Mouse (Mus musculus): ENCODE measurements around the gene Dcaf6. TPM values are rescaled to one million over a fixed set of nuclear protein-coding genes. Genes with fewer than 3 reads are reported as not detected.

The Dcaf6 gene
- polyA plus RNA-seq, 1 experiment = 9.9 TPM

DNA sequence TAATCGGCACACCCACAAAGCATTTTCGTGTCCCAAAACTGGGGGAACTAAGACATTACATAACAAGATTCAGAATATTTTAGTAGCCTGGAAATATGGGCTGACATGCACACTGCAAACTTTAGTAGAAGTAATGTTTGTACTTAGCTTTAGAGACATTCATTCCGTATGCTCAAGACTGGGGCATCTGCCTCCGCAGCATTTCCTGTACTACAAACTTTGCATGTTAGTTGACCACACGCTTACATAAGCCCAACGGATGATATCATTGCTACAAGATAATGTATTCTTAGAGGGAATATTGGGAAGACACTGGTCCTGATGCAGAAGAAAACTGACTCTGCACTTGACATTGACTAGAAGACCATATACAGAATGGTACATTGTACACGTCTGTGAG is 155.9 kb downstream of the Dcaf6 start:
- H3K9me3 ChIP-seq = no peaks in the 10 kb centered on the region
- no peak overlapping the region for H3K4me3 ChIP-seq (replicated peaks)
- H3K4me1 ChIP-seq = peaks cover 4% of the 10 kb centered on the region; the same call in 1 of the 2 replicates
- no peaks in the 10 kb centered on the region for H3K36me3 ChIP-seq (replicated peaks; ENCODE audit: low read length)
- peaks cover 62% of the 10 kb centered on the region for H3K27me3 ChIP-seq (replicated peaks)
- TF ChIP-seq GATA1 (IDR thresholded peaks at IDR 0.05; ENCODE audit: borderline replicate concordance, low read length) (no peak), FLI1 (IDR thresholded peaks at IDR 0.05; ENCODE audit: low read length) (no peak)

DNA sequence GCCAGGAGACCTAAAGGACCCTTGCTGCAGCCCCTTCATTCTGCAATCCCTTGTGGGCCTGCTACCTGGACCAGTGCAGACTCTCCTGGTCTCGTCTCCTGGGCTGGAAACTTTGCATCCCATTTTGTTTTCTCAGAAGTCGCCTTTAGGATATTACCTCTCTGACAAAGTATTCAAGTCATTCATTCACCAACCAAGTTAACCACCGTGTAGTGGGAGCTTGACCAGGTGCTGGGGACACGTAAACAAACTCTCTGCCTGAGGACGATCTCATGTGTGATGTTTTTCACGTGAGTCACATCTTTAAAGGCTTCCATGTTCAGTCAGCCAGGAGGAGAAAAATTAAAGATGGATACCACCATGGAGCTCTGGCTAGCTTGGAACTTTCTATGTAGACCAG is 157.1 kb downstream of the Dcaf6 start:
- Histone ChIP-seq H3K9me3 (no peaks in the 10 kb centered on the region), H3K27me3 (replicated peaks) (peaks cover 58% of the 10 kb centered on the region), H3K36me3 (replicated peaks; ENCODE audit: low read length) (no peaks in the 10 kb centered on the region), H3K4me1 (peaks cover 4% of the 10 kb centered on the region; the same call in 1 of the 2 replicates), H3K4me3 (replicated peaks) (no peak overlapping the region)
- TF ChIP-seq FLI1 (IDR thresholded peaks at IDR 0.05; ENCODE audit: low read length) (no peak), GATA1 (IDR thresholded peaks at IDR 0.05; ENCODE audit: borderline replicate concordance, low read length) (no peak)

DNA sequence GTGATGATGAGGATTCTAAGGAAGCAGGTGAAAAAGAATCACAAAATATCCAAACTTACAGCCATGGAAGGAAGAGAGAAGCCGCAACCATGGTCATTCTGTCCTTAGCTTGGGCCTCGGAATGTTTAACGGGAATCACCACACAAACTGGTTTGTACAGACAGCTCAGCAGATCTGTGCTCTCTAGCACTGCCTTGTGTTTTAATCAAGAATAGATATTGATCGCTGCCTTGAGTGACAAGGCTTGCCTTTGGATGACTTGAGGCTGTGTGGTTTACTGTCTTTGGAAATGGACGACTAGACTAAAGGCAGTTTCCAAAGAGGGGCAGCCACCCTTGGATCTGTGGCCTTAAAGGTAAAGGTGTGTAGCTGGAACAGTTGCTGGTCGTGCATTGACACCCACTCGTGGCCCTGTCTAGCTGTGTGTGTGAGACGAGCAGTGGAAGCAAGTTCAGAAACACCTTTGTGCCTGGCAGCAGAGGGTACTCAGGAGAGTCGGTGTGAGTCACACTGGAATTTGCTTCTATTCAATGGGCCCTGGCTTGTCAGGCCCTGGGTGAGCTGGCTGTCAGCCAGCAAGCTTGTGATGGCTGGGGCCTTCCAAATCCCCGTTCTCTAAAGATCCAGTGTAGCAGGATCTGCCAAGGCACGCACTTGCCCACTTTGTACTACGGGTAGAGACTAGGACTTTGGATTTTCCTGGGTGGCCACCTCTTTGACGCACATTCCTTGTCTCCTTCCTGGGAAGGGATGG is 157.6 kb downstream of the Dcaf6 start:
- H3K27me3 ChIP-seq (replicated peaks) = peaks cover 56% of the 10 kb centered on the region
- peaks cover 4% of the 10 kb centered on the region; the same call in 1 of the 2 replicates for H3K4me1 ChIP-seq
- H3K36me3 ChIP-seq (replicated peaks; ENCODE audit: low read length) = no peaks in the 10 kb centered on the region
- TF ChIP-seq GATA1 (IDR thresholded peaks at IDR 0.05; ENCODE audit: borderline replicate concordance, low read length) (no peak), FLI1 (IDR thresholded peaks at IDR 0.05; ENCODE audit: low read length) (no peak)
- no peak overlapping the region for H3K4me3 ChIP-seq (replicated peaks)
- H3K9me3 ChIP-seq = no peaks in the 10 kb centered on the region

DNA sequence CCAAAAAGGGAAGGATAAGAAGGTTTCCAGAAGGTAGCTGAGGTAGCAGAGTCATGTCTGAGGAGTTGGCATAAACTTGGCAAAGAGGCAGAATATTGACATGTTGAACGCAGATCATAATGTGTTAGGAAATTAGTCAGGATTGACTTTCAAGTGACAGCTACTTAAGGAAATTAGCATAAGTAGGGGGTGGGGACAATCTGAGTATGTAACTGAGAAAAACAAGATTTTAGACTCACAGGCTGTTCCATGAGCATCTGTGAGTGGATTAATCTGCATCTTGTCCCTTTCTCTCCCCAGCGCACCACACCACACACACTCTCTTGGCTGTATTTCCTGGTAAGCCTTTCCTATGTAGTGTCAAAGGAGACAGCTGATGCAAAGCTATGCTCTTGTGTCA is 158.7 kb downstream of the Dcaf6 start:
- peaks cover 48% of the 10 kb centered on the region for H3K27me3 ChIP-seq (replicated peaks)
- H3K4me1 ChIP-seq = peaks cover 4% of the 10 kb centered on the region; the same call in 1 of the 2 replicates

DNA sequence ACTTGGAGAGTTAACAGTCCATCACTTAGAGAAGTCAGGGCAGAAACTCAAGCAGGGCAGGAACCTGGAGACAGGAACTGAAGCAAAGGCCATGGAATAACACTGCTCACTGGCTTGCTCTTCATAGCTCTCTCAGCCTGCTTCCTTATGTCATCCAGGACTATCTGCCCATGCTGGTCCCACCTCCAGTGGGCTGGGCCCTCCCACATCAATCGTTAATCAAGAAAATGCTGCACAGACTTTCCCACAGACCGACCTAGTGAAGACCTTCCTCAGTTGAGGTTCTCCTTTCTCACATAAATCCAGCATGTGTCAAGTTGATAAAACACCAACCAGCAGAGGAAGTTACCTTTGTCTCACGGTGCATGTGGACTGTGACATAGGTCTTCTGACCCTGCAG is 159.2 kb downstream of the Dcaf6 start:
- H3K4me3 ChIP-seq (replicated peaks) = no peak overlapping the region
- H3K27me3 ChIP-seq (replicated peaks) = peaks cover 48% of the 10 kb centered on the region
- TF ChIP-seq GATA1 (IDR thresholded peaks at IDR 0.05; ENCODE audit: borderline replicate concordance, low read length) = no peak
- no peak for TF ChIP-seq FLI1 (IDR thresholded peaks at IDR 0.05; ENCODE audit: low read length)
- no peaks in the 10 kb centered on the region for H3K9me3 ChIP-seq
- peaks cover 2% of the 10 kb centered on the region; the same call in 1 of the 2 replicates for H3K4me1 ChIP-seq
- H3K36me3 ChIP-seq (replicated peaks; ENCODE audit: low read length) = no peaks in the 10 kb centered on the region

More for the DNA sequence above, 158.7 kb downstream of the Dcaf6 start:
- no peaks in the 10 kb centered on the region for H3K36me3 ChIP-seq (replicated peaks; ENCODE audit: low read length)
- no peak overlapping the region for H3K4me3 ChIP-seq (replicated peaks)
- no peak for TF ChIP-seq FLI1 (IDR thresholded peaks at IDR 0.05; ENCODE audit: low read length)
- no peak for TF ChIP-seq GATA1 (IDR thresholded peaks at IDR 0.05; ENCODE audit: borderline replicate concordance, low read length)
- H3K9me3 ChIP-seq = no peaks in the 10 kb centered on the region

DNA sequence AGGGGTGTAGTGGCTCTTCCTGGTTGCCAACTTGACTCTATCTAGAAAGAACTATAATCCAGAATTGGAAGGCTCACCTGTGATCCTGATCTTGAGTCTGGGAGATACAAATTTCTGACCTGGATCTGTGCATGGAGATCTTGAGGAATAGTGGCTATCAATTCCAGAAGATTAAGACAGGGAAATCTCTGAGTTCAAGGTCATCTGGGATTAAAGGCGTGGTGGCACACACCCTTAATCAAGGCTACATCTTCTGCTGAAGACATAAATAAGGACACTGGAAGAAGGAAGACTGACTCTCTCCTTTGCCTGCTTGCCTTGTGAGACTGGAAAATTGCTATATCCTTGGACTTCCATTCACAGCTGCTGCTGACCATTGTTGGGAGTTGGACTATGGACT is 164.8 kb downstream of the Dcaf6 start, which contains the start of gene Gpr161:
TSS of gene Gpr161 (plus strand) at position 301 of the 400 bp plus-strand sequence.
- H3K4me3 ChIP-seq (replicated peaks) = no peak within 1 kb of the TSS
- no peaks in the 10 kb centered on the region for H3K36me3 ChIP-seq (replicated peaks; ENCODE audit: low read length)
- peaks cover 27% of the 10 kb centered on the region for H3K27me3 ChIP-seq (replicated peaks)
- TF ChIP-seq GATA1 (IDR thresholded peaks at IDR 0.05; ENCODE audit: borderline replicate concordance, low read length) = no peak
- no peak for TF ChIP-seq FLI1 (IDR thresholded peaks at IDR 0.05; ENCODE audit: low read length)
- H3K9me3 ChIP-seq = no peaks in the 10 kb centered on the region
- H3K4me1 ChIP-seq = no peaks in the 10 kb centered on the region

DNA sequence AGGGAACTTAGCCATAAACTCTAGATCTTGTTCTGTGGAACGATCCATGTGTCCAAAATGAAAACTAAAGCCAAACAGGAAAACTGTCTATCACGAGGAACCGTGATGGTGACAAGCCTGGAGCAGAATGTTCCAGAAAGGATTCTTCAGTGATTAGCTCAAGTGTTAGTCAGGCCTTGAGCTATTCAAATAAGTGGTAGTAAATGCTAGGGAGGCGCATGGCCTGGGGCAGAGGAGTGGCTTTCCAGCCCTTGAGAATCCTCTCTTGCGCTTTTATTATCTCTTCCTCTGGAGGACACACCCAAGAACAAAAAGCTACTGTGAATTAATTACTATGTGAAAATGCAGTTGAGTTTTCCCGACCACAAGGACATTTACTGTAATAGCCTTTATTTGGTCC is 168.7 kb downstream of the Dcaf6 start:
- Histone ChIP-seq H3K36me3 (replicated peaks; ENCODE audit: low read length) (no peaks in the 10 kb centered on the region), H3K4me1 (no peaks in the 10 kb centered on the region)
- TF ChIP-seq FLI1 (IDR thresholded peaks at IDR 0.05; ENCODE audit: low read length) (no peak), GATA1 (IDR thresholded peaks at IDR 0.05; ENCODE audit: borderline replicate concordance, low read length) (no peak)

DNA sequence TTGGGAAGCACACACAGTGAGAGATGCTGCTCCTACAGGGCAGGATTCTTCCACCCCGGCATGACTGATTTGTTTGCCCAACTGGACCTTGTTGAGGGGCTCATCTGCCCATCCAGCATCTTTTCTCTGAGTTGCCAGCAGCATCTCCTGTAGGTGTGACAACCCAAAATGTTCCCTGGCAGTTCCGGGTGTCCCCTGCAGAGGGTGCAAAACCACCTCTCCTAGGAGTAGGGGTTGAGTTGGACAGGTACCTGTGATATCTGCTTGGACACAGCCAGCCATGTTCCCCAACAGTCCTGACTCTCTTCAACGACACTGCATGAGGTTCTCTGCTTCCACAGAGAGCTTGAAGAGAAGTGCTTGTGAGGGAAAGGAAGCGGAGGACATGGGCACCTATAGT is 170.4 kb downstream of the Dcaf6 start:
- Histone ChIP-seq H3K27me3 (replicated peaks) (peaks cover 20% of the 10 kb centered on the region), H3K36me3 (replicated peaks; ENCODE audit: low read length) (no peaks in the 10 kb centered on the region), H3K4me1 (no peaks in the 10 kb centered on the region), H3K4me3 (replicated peaks) (no peak overlapping the region), H3K9me3 (no peaks in the 10 kb centered on the region)
- TF ChIP-seq FLI1 (IDR thresholded peaks at IDR 0.05; ENCODE audit: low read length) (no peak), GATA1 (IDR thresholded peaks at IDR 0.05; ENCODE audit: borderline replicate concordance, low read length) (no peak)

More for the DNA sequence above, 168.7 kb downstream of the Dcaf6 start:
- Histone ChIP-seq H3K4me3 (replicated peaks) (no peak overlapping the region), H3K27me3 (replicated peaks) (peaks cover 26% of the 10 kb centered on the region), H3K9me3 (no peaks in the 10 kb centered on the region)

DNA sequence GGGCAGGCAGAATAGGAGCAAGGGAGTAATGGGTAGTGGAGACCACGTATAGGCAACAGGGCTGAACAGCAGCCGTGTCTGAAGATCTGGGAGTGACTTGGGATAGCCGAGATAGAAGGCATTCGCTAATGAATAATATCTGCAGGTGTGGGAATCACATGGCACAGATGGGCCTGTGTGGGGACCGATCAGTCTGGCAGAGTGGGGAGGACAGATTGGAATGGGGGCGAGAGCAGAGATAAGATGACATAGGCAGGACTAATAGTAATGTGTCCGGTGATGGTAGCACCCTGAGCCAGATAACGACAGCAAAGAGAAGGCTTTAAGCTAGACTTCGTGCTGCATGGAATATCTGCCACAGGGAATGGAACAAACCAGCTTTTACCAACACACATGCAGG is 172.1 kb downstream of the Dcaf6 start:
- H3K4me3 ChIP-seq (replicated peaks) = no peak overlapping the region
- H3K27me3 ChIP-seq (replicated peaks) = peaks cover 25% of the 10 kb centered on the region
- no peaks in the 10 kb centered on the region for H3K9me3 ChIP-seq
- no peaks in the 10 kb centered on the region for H3K4me1 ChIP-seq
- no peaks in the 10 kb centered on the region for H3K36me3 ChIP-seq (replicated peaks; ENCODE audit: low read length)
- TF ChIP-seq FLI1 (IDR thresholded peaks at IDR 0.05; ENCODE audit: low read length) (no peak), GATA1 (IDR thresholded peaks at IDR 0.05; ENCODE audit: borderline replicate concordance, low read length) (no peak)

DNA sequence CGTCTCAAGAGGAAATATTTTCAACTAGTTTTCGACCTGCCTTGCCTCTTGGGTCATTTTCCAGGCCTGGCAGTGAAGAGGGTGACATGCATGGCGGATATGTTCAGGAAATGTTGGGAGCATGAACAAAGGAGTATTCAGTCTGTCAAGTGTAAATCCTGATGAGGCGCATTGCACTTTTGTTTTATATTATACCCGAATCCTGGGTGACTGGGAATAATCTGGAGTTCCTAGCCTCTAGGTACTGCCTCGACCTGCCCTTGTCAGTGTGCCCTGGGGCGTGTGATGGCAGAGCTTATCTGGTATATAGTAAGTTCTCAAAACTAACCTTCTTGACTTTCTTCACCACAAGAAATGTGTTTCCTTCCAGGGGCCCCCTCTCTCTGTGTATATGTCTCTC is 176.2 kb downstream of the Dcaf6 start:
- no peak overlapping the region for H3K4me3 ChIP-seq (replicated peaks)
- peaks cover 16% of the 10 kb centered on the region for H3K4me1 ChIP-seq
- no peaks in the 10 kb centered on the region for H3K9me3 ChIP-seq
- H3K27me3 ChIP-seq (replicated peaks) = peaks cover 57% of the 10 kb centered on the region
- TF ChIP-seq GATA1 (IDR thresholded peaks at IDR 0.05; ENCODE audit: borderline replicate concordance, low read length) (no peak), FLI1 (IDR thresholded peaks at IDR 0.05; ENCODE audit: low read length) (no peak)
- H3K36me3 ChIP-seq (replicated peaks; ENCODE audit: low read length) = no peaks in the 10 kb centered on the region

All from megakaryocyte, embryonic 14.5 days (primary cell).